Mouse (Mus musculus) frontal cortex, postnatal 10 days (tissue): ENCODE measurements at regions not wholly inside any gene's neighbourhood (a gene's known extent, or its start where the extent isn't known, plus 50 kb on each side); places are given as distances from the start of the nearest gene placed in this dataset.

ENCODE experiments used
- DNase-seq, 2 experiments: peaks; one replicate each; pipeline ENCODE4 v3.0.0; 2022; ENCODE audit warnings: low spot score in 2 of 2, mixed read lengths in 1 of 2

GRCm38 (mm10) chr2:45878656-45879055 is 761.5 kb upstream of the Zeb2 start:
- DNase-seq: no peak

GRCm38 (mm10) chr2:45859901-45860331 is 742.7 kb upstream of the Zeb2 start:
- no peak for DNase-seq

GRCm38 (mm10) chr2:45859445-45859844 is 742.2 kb upstream of the Zeb2 start:
- no peak for DNase-seq

- DNase-seq: no peak
These were observed 732.9 kb upstream of the Zeb2 start for GRCm38 (mm10) chr2:45850018-45850605.

- DNase-seq: no peak
These were observed 723.2 kb upstream of the Zeb2 start for GRCm38 (mm10) chr2:45840389-45840788.

- DNase-seq: no peak
These were observed 719.5 kb upstream of the Zeb2 start for GRCm38 (mm10) chr2:45836546-45837221.

GRCm38 (mm10) chr2:45817945-45818719 is 700.9 kb upstream of the Zeb2 start:
- DNase-seq: no peak

- DNase-seq: no peak
These were observed 697.5 kb upstream of the Zeb2 start for GRCm38 (mm10) chr2:45814741-45815140.

- DNase-seq: no peak
These were observed 688.1 kb upstream of the Zeb2 start for GRCm38 (mm10) chr2:45805329-45805728.

- no peak for DNase-seq
These were observed 682.9 kb upstream of the Zeb2 start for GRCm38 (mm10) chr2:45800131-45800530.

GRCm38 (mm10) chr2:45793561-45793960 is 676.4 kb upstream of the Zeb2 start:
- DNase-seq: no peak

- no peak for DNase-seq
These were observed 672.5 kb upstream of the Zeb2 start for GRCm38 (mm10) chr2:45789739-45790138.

GRCm38 (mm10) chr2:45787732-45788390 is 670.7 kb upstream of the Zeb2 start:
- DNase-seq: no peak

GRCm38 (mm10) chr2:45786787-45787186 is 669.6 kb upstream of the Zeb2 start:
- DNase-seq: no peak

GRCm38 (mm10) chr2:45785684-45786083 is 668.5 kb upstream of the Zeb2 start:
- no peak for DNase-seq

- DNase-seq: no peak
These were observed 666.6 kb upstream of the Zeb2 start for GRCm38 (mm10) chr2:45783634-45784412.

GRCm38 (mm10) chr2:45777466-45777865 is 660.3 kb upstream of the Zeb2 start:
- no peak for DNase-seq

- DNase-seq: no peak
These were observed 659.4 kb upstream of the Zeb2 start for GRCm38 (mm10) chr2:45776485-45777135.

GRCm38 (mm10) chr2:45775691-45776090 is 658.5 kb upstream of the Zeb2 start:
- no peak for DNase-seq

GRCm38 (mm10) chr2:45774416-45774815 is 657.2 kb upstream of the Zeb2 start:
- no peak for DNase-seq

GRCm38 (mm10) chr2:45757176-45757575 is 640.0 kb upstream of the Zeb2 start:
- no peak for DNase-seq
